Mouse (Mus musculus) G1E (cell line): ENCODE results near the gene Unc5cl.

Source experiments
- CTCF ChIP-seq: IDR thresholded peaks from 2 replicates; pipeline ENCODE4 v1.5.1; 2012; ENCODE audit warnings: low read depth, low read length, inconsistent platforms, mixed read lengths
- GATA1 ChIP-seq: IDR thresholded peaks from 2 replicates; pipeline ENCODE4 v1.6.1; 2012; ENCODE audit warnings: borderline replicate concordance, low read length, inconsistent platforms, mixed read lengths
- GATA2 ChIP-seq: IDR thresholded peaks from 2 replicates; pipeline ENCODE4 v1.6.1; 2012; ENCODE audit warnings: low read depth, low read length, inconsistent platforms, borderline replicate concordance
- TAL1 ChIP-seq: conservative IDR thresholded peaks from 2 replicates; pipeline ENCODE4 v1.6.1; 2012; ENCODE audit warnings: low read depth, low read length, inconsistent platforms, mixed read lengths

DNA sequence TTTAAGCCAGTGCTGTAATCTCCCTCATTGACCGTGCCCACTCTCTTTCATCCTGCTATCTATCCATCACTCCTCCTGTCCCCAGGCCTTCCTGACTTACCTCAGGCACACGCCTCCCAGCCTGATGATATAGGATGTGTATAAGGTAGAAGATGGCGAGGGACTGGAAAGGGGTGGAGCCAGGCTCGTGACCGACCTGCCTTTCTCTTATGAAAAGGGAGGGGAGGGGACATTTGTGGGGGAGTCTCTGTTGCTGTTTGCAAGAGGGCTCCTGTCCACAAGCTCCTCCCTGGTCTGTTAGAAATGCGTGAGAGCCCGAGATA is 3.4 kb upstream of the Unc5cl start, which contains the start of gene Tspo2:
- no peak for TF ChIP-seq CTCF
- no peak for TF ChIP-seq GATA1
- TF ChIP-seq TAL1: no peak
- no peak for TF ChIP-seq GATA2
